Mouse (Mus musculus) lung, postnatal 0 days (tissue): ENCODE measurements around the gene Topors. TPM values are rescaled to one million over a fixed set of nuclear protein-coding genes. Genes with fewer than 3 reads are reported as not detected.
"Not testable (repeated sequence)": the region's sequence is repeated elsewhere in the genome, so short reads cannot be mapped to it uniquely, and the experiment has no call there.

ENCODE experiments used
- ATAC-seq: fragments of 200-750 bp; cut with Nextera tagmentation; 2 replicates; pipeline ENCODE4 v1.8.0; 2017; ENCODE audit warnings: moderate library complexity
- DNase-seq: peaks from one replicate; pipeline ENCODE4 v3.0.0-alpha.2; 2016; ENCODE audit warnings: low spot score
- H3K27ac ChIP-seq: fragments of 300-500 bp; sonication (generic); 2 replicates; pipeline ENCODE4 v1.5.1; 2014; ENCODE audit warnings: antibody characterized with exemption, mild to moderate bottlenecking, low read length, mixed read lengths
- H3K27me3 ChIP-seq: fragments of 300-500 bp; sonication (generic); replicated peaks from 2 replicates; pipeline ENCODE4 v1.6.1; 2014; ENCODE audit warnings: low read length, mixed read lengths; ENCODE audit not compliant: insufficient read depth
- H3K36me3 ChIP-seq: fragments of 300-500 bp; sonication (generic); 2 replicates; pipeline ENCODE4 v1.6.1; 2014; ENCODE audit warnings: low read length, mixed read lengths; ENCODE audit not compliant: insufficient read depth
- H3K4me1 ChIP-seq: fragments of 300-500 bp; sonication (generic); 2 replicates; pipeline ENCODE4 v1.6.1; 2014; ENCODE audit warnings: antibody characterized with exemption, low read depth, low read length, mixed read lengths; ENCODE audit not compliant: insufficient read depth
- H3K4me2 ChIP-seq: fragments of 300-500 bp; sonication (generic); replicated peaks from 2 replicates; pipeline ENCODE4 v1.6.1; 2014; ENCODE audit warnings: low read depth, mild to moderate bottlenecking, low read length, moderate library complexity, mixed read lengths
- H3K4me3 ChIP-seq: fragments of 300-500 bp; sonication (generic); 2 replicates; pipeline ENCODE4 v1.5.1; 2014; ENCODE audit warnings: low read depth, low read length
- H3K9ac ChIP-seq: fragments of 300-500 bp; sonication (generic); replicated peaks from 2 replicates; pipeline ENCODE4 v1.6.1; 2014; ENCODE audit warnings: low read depth, mild to moderate bottlenecking
- H3K9me3 ChIP-seq: fragments of 300-500 bp; sonication (generic); 2 replicates; pipeline ENCODE4 v1.6.1; 2016; ENCODE audit warnings: low read length, mixed read lengths
- CTCF ChIP-seq: IDR thresholded peaks from 2 replicates; pipeline ENCODE4 v1.5.1; 2016; ENCODE audit warnings: antibody characterized with exemption, mild to moderate bottlenecking
- EP300 ChIP-seq: IDR thresholded peaks from 2 replicates; pipeline ENCODE4 v1.6.1; 2016; ENCODE audit warnings: antibody characterized with exemption, mild to moderate bottlenecking, control low read depth
- WGBS: fragments of 180-500 bp; shearing (Covaris S2); extraction: QIAGEN DNeasy Blood & Tissue Kit; methylation state at CpG from one replicate; pipeline ENCODE4 v1.1.7; 2014; 5-methylcytosine and 5-hydroxymethylcytosine counted together
- polyA plus RNA-seq: library from polyadenylated mRNA; unstranded; fragments of >200 nt; fragmentation: Nextera tagmentation; extraction: Ambion mirVana; gene quantifications from 2 replicates; pipeline ENCODE4 v1.2.1, GENCODE M21; 2015

The Topors gene
- polyA plus RNA-seq, 1 experiment from 2014 or later: 25.4 TPM

GRCm38 (mm10) chr4:40302445-40303125 lies 32.9 kb upstream of the Topors start:
- no peak for ATAC-seq
- 60% methylated on average over 10 of the region's 10 CpGs for whole genome bisulfite sequencing

GRCm38 (mm10) chr4:40301076-40301789 lies 31.6 kb upstream of the Topors start:
- H3K9ac ChIP-seq: no peak overlapping the region
- H3K4me3 ChIP-seq: no peak overlapping the region
- H3K36me3 ChIP-seq: no peaks in the 10 kb centered on the region
- DNase-seq: peak; percentile 85
- WGBS: 8% methylated on average over 16 of the region's 16 CpGs
- no peak overlapping the region for H3K27ac ChIP-seq
- no peaks in the 10 kb centered on the region for H3K27me3 ChIP-seq
- H3K4me2 ChIP-seq: peak overlapping the region; percentile 41; the same call in 1 of the 2 replicates
- H3K9me3 ChIP-seq: no peaks in the 10 kb centered on the region
- TF ChIP-seq EP300 (no peak), CTCF (peak; percentile 84)
- ATAC-seq: peak; percentile 73
- H3K4me1 ChIP-seq: no peaks in the 10 kb centered on the region

More at GRCm38 (mm10) chr4:40302445-40303125, 32.9 kb upstream of the Topors start:
- H3K9ac ChIP-seq: no peak overlapping the region
- H3K27me3 ChIP-seq: no peaks in the 10 kb centered on the region
- H3K4me2 ChIP-seq: no peak overlapping the region
- H3K9me3 ChIP-seq: no peaks in the 10 kb centered on the region
- H3K27ac ChIP-seq: no peak overlapping the region
- no peaks in the 10 kb centered on the region for H3K4me1 ChIP-seq
- DNase-seq: no peak
- H3K36me3 ChIP-seq: no peaks in the 10 kb centered on the region
- TF ChIP-seq CTCF (no peak), EP300 (no peak)
- H3K4me3 ChIP-seq: no peak overlapping the region

DNA sequence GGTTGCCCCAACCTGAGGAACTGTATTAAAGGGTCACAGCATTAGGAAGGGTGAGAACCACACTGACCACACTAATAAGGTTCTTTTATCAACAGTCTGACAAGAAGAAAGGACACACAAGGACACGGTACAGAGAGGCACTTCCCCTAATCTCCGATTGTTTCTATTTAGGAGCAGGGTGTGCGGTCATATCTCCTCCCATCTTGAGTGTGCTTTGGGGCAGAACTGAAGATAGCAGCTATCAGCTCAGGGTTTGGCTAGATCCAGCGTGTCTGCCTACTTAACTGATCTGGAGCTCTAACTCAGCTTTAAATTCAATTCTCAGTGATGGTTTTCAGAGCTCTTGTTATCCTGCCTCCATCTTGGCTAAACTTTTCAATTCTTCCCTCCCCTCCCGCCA lies 29.5 kb upstream of the Topors start:
- TF ChIP-seq CTCF (no peak), EP300 (no peak)
- no peak overlapping the region for H3K4me2 ChIP-seq
- DNase-seq (no peak), ATAC-seq (no peak)
- WGBS: 50% methylated on average over 5 of the region's 5 CpGs
- H3K27me3 ChIP-seq: no peaks in the 10 kb centered on the region
- H3K9me3 ChIP-seq: no peaks in the 10 kb centered on the region
- no peaks in the 10 kb centered on the region for H3K4me1 ChIP-seq
- no peak overlapping the region for H3K9ac ChIP-seq
- H3K36me3 ChIP-seq: no peaks in the 10 kb centered on the region
- no peak overlapping the region for H3K27ac ChIP-seq
- no peak overlapping the region for H3K4me3 ChIP-seq

DNA sequence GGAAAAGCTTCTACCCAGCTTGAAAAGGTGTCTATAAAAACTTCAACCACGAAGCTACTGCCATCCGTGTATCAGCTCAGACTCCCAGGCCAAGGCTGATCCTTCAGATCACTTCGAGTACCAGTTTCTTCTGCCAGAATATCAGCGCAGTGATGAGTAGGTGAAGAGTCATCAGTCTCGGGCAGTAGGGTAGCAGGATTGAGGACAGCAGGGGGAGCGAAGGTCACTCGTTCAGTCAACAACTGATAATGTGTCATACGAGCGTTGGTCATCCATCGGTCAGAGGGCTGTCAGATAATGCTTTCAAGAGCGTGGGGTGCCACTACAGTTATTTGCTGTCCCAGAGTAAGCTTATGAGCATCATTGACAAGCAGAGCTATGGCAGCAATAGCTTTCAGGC lies 21.9 kb upstream of the Topors start:
- H3K4me3 ChIP-seq, ATAC-seq, H3K9ac ChIP-seq, H3K9me3 ChIP-seq, H3K4me1 ChIP-seq, H3K27ac ChIP-seq, H3K36me3 ChIP-seq, H3K27me3 ChIP-seq, DNase-seq, H3K4me2 ChIP-seq: not testable (repeated sequence)
- WGBS: 88% methylated on average over 11 of the region's 11 CpGs

DNA sequence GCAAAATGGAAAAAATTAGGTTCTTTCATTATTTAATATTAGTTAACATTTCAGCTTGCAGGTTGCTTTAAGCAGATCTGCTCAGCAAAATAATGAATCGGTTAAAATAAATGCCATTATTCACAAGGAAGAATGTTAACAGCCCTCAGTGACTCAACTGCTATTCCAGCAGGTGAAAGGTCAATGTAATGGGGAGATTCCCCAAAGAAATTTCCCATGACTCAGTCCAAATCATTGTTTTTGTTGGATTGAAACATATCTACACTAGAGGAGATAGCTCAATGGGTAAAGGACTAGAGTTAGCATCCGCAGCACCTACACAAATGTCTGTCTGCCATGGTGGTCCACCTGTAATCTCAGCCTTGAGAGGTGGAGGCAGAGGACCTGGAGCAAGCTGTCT lies 19.4 kb upstream of the Topors start:
- Histone ChIP-seq H3K36me3 (no peaks in the 10 kb centered on the region), H3K4me3 (no peak overlapping the region), H3K4me2 (no peak overlapping the region), H3K9me3 (no peaks in the 10 kb centered on the region), H3K27ac (no peak overlapping the region), H3K27me3 (no peaks in the 10 kb centered on the region), H3K9ac (no peak overlapping the region), H3K4me1 (no peaks in the 10 kb centered on the region)
- WGBS: 87% methylated on average over 2 of the region's 2 CpGs
- DNase-seq (no peak), ATAC-seq (no peak)
- TF ChIP-seq CTCF: no peak
- no peak for TF ChIP-seq EP300

DNA sequence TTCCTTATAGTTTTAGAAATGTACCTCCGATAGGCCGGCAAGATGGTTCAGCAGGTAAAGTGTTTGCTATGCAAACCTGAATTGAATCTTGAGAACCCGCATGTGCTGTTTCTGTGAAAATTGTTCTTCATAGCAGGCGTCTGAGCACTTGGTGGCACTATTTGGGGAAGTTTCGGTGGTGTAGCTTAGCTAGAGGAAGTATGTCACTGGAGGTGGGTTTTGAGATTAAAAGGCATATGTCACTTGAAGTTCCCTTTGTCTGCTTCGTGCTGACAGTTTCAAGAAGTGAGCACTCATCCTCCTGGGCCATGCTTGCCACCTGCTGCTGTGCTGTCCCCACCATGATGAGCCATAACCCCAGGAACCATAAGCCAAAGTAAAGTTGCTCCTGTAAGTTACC lies 17.8 kb upstream of the Topors start:
- DNase-seq: no peak
- no peak overlapping the region for H3K4me2 ChIP-seq
- H3K9me3 ChIP-seq: no peaks in the 10 kb centered on the region
- ATAC-seq: no peak
- H3K4me1 ChIP-seq: no peaks in the 10 kb centered on the region
- TF ChIP-seq CTCF (no peak), EP300 (no peak)
- WGBS: 48% methylated on average over 6 of the region's 6 CpGs
- H3K9ac ChIP-seq: no peak overlapping the region
- no peaks in the 10 kb centered on the region for H3K36me3 ChIP-seq
- no peak overlapping the region for H3K27ac ChIP-seq
- no peaks in the 10 kb centered on the region for H3K27me3 ChIP-seq
- no peak overlapping the region for H3K4me3 ChIP-seq
